Mouse (Mus musculus) cerebellum, adult 2 months (tissue): ENCODE measurements at regions not wholly inside any gene's neighbourhood (a gene's known extent, or its start where the extent isn't known, plus 50 kb on each side); places are given as distances from the start of the nearest gene placed in this dataset.

Source experiments
- CTCF ChIP-seq: fragments of 200-500 bp; IDR thresholded peaks from 2 replicates; pipeline ENCODE4 v1.5.1; 2011; ENCODE audit warnings: low read depth, mild to moderate bottlenecking, control low read depth, low read length, moderate library complexity, borderline replicate concordance; ENCODE audit not compliant: insufficient read depth
- POLR2A ChIP-seq: fragments of 200-500 bp; IDR thresholded peaks from 2 replicates; pipeline ENCODE4 v1.6.1; 2011; ENCODE audit warnings: low read length, control low read depth, borderline replicate concordance; ENCODE audit not compliant: insufficient read depth

GRCm38 (mm10) chr15:51592511-51593498 lies 2291.9 kb upstream of the Gm7489 start:
- TF ChIP-seq CTCF (no peak), POLR2A (no peak)
